Mouse (Mus musculus) CH12.LX (cell line): ENCODE data around the gene Raph1. TPM values are rescaled to one million over a fixed set of nuclear protein-coding genes. Genes with fewer than 3 reads are reported as not detected.

Experiments used
- DNase-seq: peaks from one replicate; pipeline ENCODE4 v3.0.0-alpha.2; 2013; ENCODE audit errors: extremely low read depth
- H3K27ac ChIP-seq: 2 replicates; pipeline ENCODE4 v1.5.1; 2012; ENCODE audit warnings: low read depth, mild to moderate bottlenecking, control low read depth, moderate library complexity; ENCODE audit not compliant: insufficient read depth
- H3K27me3 ChIP-seq: replicated peaks from 2 replicates; pipeline ENCODE3; 2012; ENCODE audit warnings: inconsistent platforms
- H3K36me3 ChIP-seq, 2 experiments: replicated peaks in 1 of 2; 2 replicates each; pipeline versions ENCODE3 to v1.6.1; 2012; ENCODE audit warnings: inconsistent platforms in 1 of 2, low read length in 1 of 2, mild to moderate bottlenecking in 1 of 2, mixed read lengths in 1 of 2, moderate library complexity in 1 of 2; ENCODE audit not compliant: control insufficient read depth in 1 of 2, insufficient read depth in 1 of 2
- H3K4me1 ChIP-seq, 2 experiments: 2 replicates each; pipeline ENCODE4 v1.6.1; 2012; ENCODE audit warnings: inconsistent platforms in 1 of 2, moderate library complexity in 1 of 2; ENCODE audit not compliant: insufficient read depth in 2 of 2, control insufficient read depth in 1 of 2
- H3K4me2 ChIP-seq: 2 replicates; pipeline ENCODE4 v1.6.1; 2012; ENCODE audit warnings: low read depth, mild to moderate bottlenecking, control low read depth; ENCODE audit not compliant: poor library complexity, insufficient read depth, severe bottlenecking
- H3K4me3 ChIP-seq, 3 experiments: fragments of 150-350 bp in 1 of 3; sonication (generic) in 1 of 3; replicated peaks in 1 of 3; 2 replicates each; pipeline versions ENCODE3 to v1.5.1; 2011 to 2012; ENCODE audit warnings: low read depth in 2 of 3, low read length in 2 of 3, mild to moderate bottlenecking in 2 of 3, moderate library complexity in 2 of 3, control low read depth in 1 of 3, improper control_type of control experiment in 1 of 3, inconsistent platforms in 1 of 3, mixed read lengths in 1 of 3; ENCODE audit not compliant: poor library complexity in 1 of 3
- H3K79me2 ChIP-seq: replicated peaks from 2 replicates; pipeline ENCODE4 v1.6.1; 2012; ENCODE audit warnings: mild to moderate bottlenecking, moderate library complexity; ENCODE audit not compliant: control insufficient read depth, poor library complexity, insufficient read depth, severe bottlenecking; ENCODE audit errors: extremely low read depth
- H3K9ac ChIP-seq: 2 replicates; pipeline ENCODE4 v1.6.1; 2012; ENCODE audit warnings: low read depth, mild to moderate bottlenecking, control low read depth, moderate library complexity; ENCODE audit not compliant: insufficient read depth
- H3K9me3 ChIP-seq: replicated peaks from 2 replicates; pipeline ENCODE3; 2012; ENCODE audit warnings: low read length, inconsistent platforms, mixed read lengths
- CHD1 ChIP-seq: IDR thresholded peaks from 2 replicates; pipeline ENCODE4 v1.6.1; 2012; ENCODE audit warnings: low read depth, low read length, improper control_type of control experiment, inconsistent platforms
- CTCF ChIP-seq, 2 experiments: IDR thresholded peaks in 1 of 2; conservative IDR thresholded peaks in 1 of 2; 2 replicates each; pipeline ENCODE4 v1.5.1; 2011 to 2012; ENCODE audit warnings: low read depth in 2 of 2, low read length in 2 of 2, improper control_type of control experiment in 1 of 2, inconsistent platforms in 1 of 2, mild to moderate bottlenecking in 1 of 2, moderate library complexity in 1 of 2
- ELF1 ChIP-seq: IDR thresholded peaks from 2 replicates; pipeline ENCODE4 v1.6.1; 2014; ENCODE audit warnings: low read depth, mild to moderate bottlenecking, inconsistent platforms, low read length, improper control_type of control experiment
- ETS1 ChIP-seq: conservative IDR thresholded peaks from 2 replicates; pipeline ENCODE4 v1.6.1; 2012; ENCODE audit warnings: low read depth, mild to moderate bottlenecking, inconsistent platforms, low read length, improper control_type of control experiment, moderate library complexity
- JUN ChIP-seq: IDR thresholded peaks from 2 replicates; pipeline ENCODE4 v1.6.1; 2011; ENCODE audit warnings: low read depth, mild to moderate bottlenecking, low read length, improper control_type of control experiment, moderate library complexity; ENCODE audit not compliant: insufficient read depth
- MAFK ChIP-seq: IDR thresholded peaks from 2 replicates; pipeline ENCODE4 v1.6.1; 2011; ENCODE audit warnings: low read length, improper control_type of control experiment; ENCODE audit not compliant: insufficient replicate concordance
- MAZ ChIP-seq: IDR thresholded peaks from 2 replicates; pipeline ENCODE4 v1.6.1; 2012; ENCODE audit warnings: low read depth, mild to moderate bottlenecking, inconsistent platforms, low read length, improper control_type of control experiment, moderate library complexity
- MEF2A ChIP-seq: IDR thresholded peaks from 2 replicates; pipeline ENCODE4 v1.6.1; 2014; ENCODE audit warnings: low read depth, mild to moderate bottlenecking, inconsistent platforms, low read length, improper control_type of control experiment, borderline replicate concordance
- NELFE ChIP-seq: IDR thresholded peaks from 2 replicates; pipeline ENCODE4 v1.6.1; 2011; ENCODE audit warnings: low read depth, low read length, improper control_type of control experiment
- POLR2A ChIP-seq: IDR thresholded peaks from 2 replicates; pipeline ENCODE4 v1.6.1; 2011; ENCODE audit warnings: low read depth, mild to moderate bottlenecking, improper control_type of control experiment, low read length
- SIN3A ChIP-seq: IDR thresholded peaks from 2 replicates; pipeline ENCODE4 v1.6.1; 2012; ENCODE audit warnings: low read length, improper control_type of control experiment, inconsistent platforms
- USF1 ChIP-seq: IDR thresholded peaks from 2 replicates; pipeline ENCODE4 v1.6.1; 2014; ENCODE audit warnings: low read depth, mild to moderate bottlenecking, inconsistent platforms, low read length, improper control_type of control experiment
- USF2 ChIP-seq: conservative IDR thresholded peaks from 2 replicates; pipeline ENCODE4 v1.6.1; 2011; ENCODE audit warnings: low read depth, low read length, improper control_type of control experiment
- ZNF384 ChIP-seq: IDR thresholded peaks from 2 replicates; pipeline ENCODE4 v1.6.1; 2012; ENCODE audit warnings: low read depth, low read length, improper control_type of control experiment, inconsistent platforms
- dilution Hi-C: fragments of 300-500 bp; cut with MboI; formaldehyde crosslinking; loops from 2 replicates; pipeline ENCODE4 v1.14.3; 2020; ENCODE audit warnings: low sequenced_read_pairs; ENCODE audit not compliant: extremely low pct_unique_long_range_greater_than_20kb, extremely low pct_ligation_motif_present
- in situ Hi-C: fragments of 300-500 bp; cut with MboI; formaldehyde crosslinking; loops from 3 replicates; pipeline ENCODE4 v1.14.3; 2019; ENCODE audit warnings: low sequenced_read_pairs, low pct_ligation_motif_present, low pct_unique_long_range_greater_than_20kb, mixed read lengths
- polyA plus RNA-seq: library from polyadenylated mRNA; unstranded; fragments of >175 nt; gene quantifications from 2 replicates; pipeline ENCODE4 v1.2.1, GENCODE M21; 2012; ENCODE audit warnings: low read depth; ENCODE audit not compliant: insufficient read length
- total RNA-seq, 2 experiments: library from RNA; depleted of rRNA; stranded (reverse); fragments of 300-350 nt in 1 of 2; fragments of >200 nt in 1 of 2; gene quantifications; 2 replicates each; pipeline ENCODE4 v1.2.3; 2012 to 2014

Gene Raph1
- total and polyA plus RNA-seq, 3 experiments: 3.7 to 7.6 (median 5.7) TPM

DNA sequence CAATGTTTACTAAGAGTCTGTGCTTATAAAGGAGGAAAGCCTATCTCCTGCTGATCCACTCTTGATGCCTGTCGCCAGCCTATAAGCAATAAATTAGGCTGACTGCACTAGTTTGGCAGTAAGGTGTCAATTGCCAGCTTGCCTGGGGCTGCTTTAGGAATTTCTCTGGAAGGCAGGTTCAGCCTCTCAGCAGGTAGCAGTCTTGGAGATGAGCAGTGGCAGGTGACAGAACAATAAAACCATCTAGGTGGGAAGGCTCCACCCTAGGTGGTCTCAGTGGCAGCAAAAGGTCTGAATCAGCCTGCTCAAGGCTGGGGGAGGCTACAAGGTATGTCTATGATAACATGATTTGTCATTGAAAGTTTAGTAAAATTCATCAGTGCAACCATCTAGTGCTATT, 134.4 kb downstream of the Raph1 start:
- Histone ChIP-seq H3K4me1 (no peaks in the 10 kb centered on the region), H3K4me2 (no peak overlapping the region), H3K79me2 (no peaks in the 10 kb centered on the region), H3K27me3 (no peaks in the 10 kb centered on the region), H3K36me3 (peaks cover 0 to 9% of the 10 kb centered on the region in 2 experiments), H3K9me3 (no peaks in the 10 kb centered on the region), H3K4me3 (no peak overlapping the region), H3K27ac (no peak overlapping the region), H3K9ac (no peak overlapping the region)
- DNase-seq: no peak
- in situ Hi-C loops: no loop called here
- dilution Hi-C loops: no loop called here
- TF ChIP-seq USF1 (no peak), POLR2A (no peak), ZNF384 (no peak), CHD1 (no peak), MEF2A (no peak), MAZ (no peak), SIN3A (no peak), JUN (no peak), MAFK (no peak), USF2 (no peak), ETS1 (no peak), CTCF (conservative IDR thresholded peaks at IDR 0.05 in 1 of 2, IDR thresholded peaks at IDR 0.05 in 1 of 2; ENCODE audit: low read depth in 2 of 2, low read length in 2 of 2) (no peak), ELF1 (no peak), NELFE (no peak)

Other genes with a start within 250 kb of the Raph1 start
- gene Cyp20a1, start 223.8 kb downstream of the Raph1 start, total RNA-seq (2012; rRNA removed): 26.9 and 28.6 TPM in 2 replicates
- 41.4 and 45.5 TPM in 2 replicates for gene Cyp20a1, start 223.8 kb downstream of the Raph1 start, total RNA-seq (2014; rRNA removed)
- 19.1 and 20.4 TPM in 2 replicates for gene Cyp20a1, start 223.8 kb downstream of the Raph1 start, polyA plus RNA-seq
- gene Abi2, start 157.5 kb downstream of the Raph1 start, total RNA-seq (2012; rRNA removed): 11.2 and 14.0 TPM in 2 replicates
- 15.0 and 15.9 TPM in 2 replicates for gene Abi2, start 157.5 kb downstream of the Raph1 start, total RNA-seq (2014; rRNA removed)
- gene Abi2, start 157.5 kb downstream of the Raph1 start, polyA plus RNA-seq: 7.5 and 8.7 TPM in 2 replicates
- 4.4 and 5.2 TPM in 2 replicates for gene Cd28, start 149.7 kb upstream of the Raph1 start, total RNA-seq (2012; rRNA removed)
- gene Cd28, start 149.7 kb upstream of the Raph1 start, total RNA-seq (2014; rRNA removed): 0.82 and 1.0 TPM in 2 replicates
- gene Cd28, start 149.7 kb upstream of the Raph1 start, polyA plus RNA-seq: 1.8 and 2.2 TPM in 2 replicates